Comparison of ENCODE assay signal across 8 mouse cellular contexts in genomic region chr19:40395757-40396661, GRCm38 (mm10).
DNase-seq lines count a peak whose midpoint lies in the region; ATAC-seq and TF ChIP-seq lines count a peak whose summit lies in the region.

No protein-coding gene starts in this region.

- H3K27ac ChIP-seq in forebrain, embryonic 10.5 days, result peak overlapping the region; percentile 48
- no peak overlapping the region for H3K27ac ChIP-seq in forebrain, embryonic 14.5 days (ENCODE audit: low read depth, low read length)
- peak overlapping the region; percentile 17; the same call in 1 of the 2 replicates for H3K27ac ChIP-seq in neural tube, embryonic 11.5 days (ENCODE audit: low read depth, low read length)
- peak overlapping the region; percentile 2; the same call in 1 of the 2 replicates for H3K27ac ChIP-seq in hindbrain, embryonic 16.5 days (ENCODE audit: low read depth, low read length)
- peak overlapping the region; percentile 81 for H3K27ac ChIP-seq in stomach, postnatal 0 days (replicated peaks)

- no peak for ATAC-seq in forebrain, embryonic 14.5 days
- no peak for ATAC-seq in neural tube, embryonic 11.5 days (ENCODE audit: insufficient read depth, low FRiP score, low TSS enrichment)
- peak; percentile 72 for ATAC-seq in hindbrain, embryonic 16.5 days
- ATAC-seq in stomach, postnatal 0 days (ENCODE audit: low FRiP score, low TSS enrichment), result no peak

- TF ChIP-seq EP300 in stomach, postnatal 0 days (optimal IDR thresholded peaks at IDR 0.05), result no peak

- no peak for DNase-seq in forebrain, embryonic 10.5 days (ENCODE audit: extremely low spot score, low spot score)
- DNase-seq in forebrain, embryonic 14.5 days (ENCODE audit: low spot score), result no peak
- DNase-seq in neural tube, embryonic 11.5 days (ENCODE audit: low spot score), result no peak
- DNase-seq in neural tube, embryonic 10.5 days (ENCODE audit: extremely low spot score, low spot score), result no peak
- no peak for DNase-seq in stomach, postnatal 0 days (ENCODE audit: low spot score)
- no peak for DNase-seq in urinary bladder, postnatal 10 days (ENCODE audit: low spot score)
- no peak for DNase-seq in ovary, adult 18-20 months (ENCODE audit: low spot score)

- H3K9me3 ChIP-seq in forebrain, embryonic 10.5 days, result no peaks in the 10 kb centered on the region
- no peaks in the 10 kb centered on the region for H3K9me3 ChIP-seq in forebrain, embryonic 14.5 days (replicated peaks; ENCODE audit: control insufficient read depth, low read length)
- H3K9me3 ChIP-seq in neural tube, embryonic 11.5 days (ENCODE audit: control insufficient read depth, low read length), result no peaks in the 10 kb centered on the region
- H3K9me3 ChIP-seq in hindbrain, embryonic 16.5 days (ENCODE audit: control insufficient read depth, low read length), result no peaks in the 10 kb centered on the region
- H3K9me3 ChIP-seq in stomach, postnatal 0 days (ENCODE audit: control insufficient read depth, low read length), result no peaks in the 10 kb centered on the region

- H3K4me2 ChIP-seq in forebrain, embryonic 14.5 days (ENCODE audit: low read length), result no peak overlapping the region
- H3K4me2 ChIP-seq in neural tube, embryonic 11.5 days (ENCODE audit: low read depth), result no peak overlapping the region
- no peak overlapping the region for H3K4me2 ChIP-seq in hindbrain, embryonic 16.5 days (ENCODE audit: low read length)
- no peak overlapping the region for H3K4me2 ChIP-seq in stomach, postnatal 0 days (replicated peaks; ENCODE audit: low read depth)

- no peak overlapping the region for H3K4me3 ChIP-seq in forebrain, embryonic 10.5 days
- no peak overlapping the region for H3K4me3 ChIP-seq in forebrain, embryonic 14.5 days (ENCODE audit: low read depth, low read length)
- H3K4me3 ChIP-seq in neural tube, embryonic 11.5 days (ENCODE audit: low read depth, low read length), result no peak overlapping the region
- no peak overlapping the region for H3K4me3 ChIP-seq in hindbrain, embryonic 16.5 days (ENCODE audit: low read length)
- no peak overlapping the region for H3K4me3 ChIP-seq in stomach, postnatal 0 days (ENCODE audit: low read depth, low read length)

- no peak for TF ChIP-seq CTCF in stomach, postnatal 0 days (IDR thresholded peaks at IDR 0.05; ENCODE audit: low read depth)

- 74% methylated on average over 14 of the region's 14 CpGs for WGBS in forebrain, embryonic 10.5 days
- 71% methylated on average over 14 of the region's 14 CpGs for WGBS in forebrain, embryonic 14.5 days
- 76% methylated on average over 14 of the region's 14 CpGs for WGBS in neural tube, embryonic 11.5 days
- 59% methylated on average over 14 of the region's 14 CpGs for WGBS in hindbrain, embryonic 16.5 days
- 71% methylated on average over 14 of the region's 14 CpGs for WGBS in stomach, postnatal 0 days

- peaks cover 18% of the 10 kb centered on the region for H3K4me1 ChIP-seq in forebrain, embryonic 10.5 days
- no peaks in the 10 kb centered on the region; the same call in 1 of the 2 replicates for H3K4me1 ChIP-seq in forebrain, embryonic 14.5 days (ENCODE audit: control insufficient read depth, insufficient read depth, low read length)
- no peaks in the 10 kb centered on the region; the same call in 1 of the 2 replicates for H3K4me1 ChIP-seq in neural tube, embryonic 11.5 days (ENCODE audit: control insufficient read depth, insufficient read depth, low read length)
- peaks cover 8% of the 10 kb centered on the region; the same call in 1 of the 2 replicates for H3K4me1 ChIP-seq in hindbrain, embryonic 16.5 days (ENCODE audit: control insufficient read depth, insufficient read depth, low read depth, low read length)
- peaks cover 5% of the 10 kb centered on the region for H3K4me1 ChIP-seq in stomach, postnatal 0 days (replicated peaks; ENCODE audit: control insufficient read depth, insufficient read depth)

- no peak overlapping the region for H3K9ac ChIP-seq in forebrain, embryonic 14.5 days (ENCODE audit: low read length)
- H3K9ac ChIP-seq in neural tube, embryonic 11.5 days (ENCODE audit: low read length), result no peak overlapping the region
- H3K9ac ChIP-seq in hindbrain, embryonic 16.5 days (ENCODE audit: low read depth, low read length), result no peak overlapping the region
- H3K9ac ChIP-seq in stomach, postnatal 0 days (ENCODE audit: low read length), result no peak overlapping the region

- no peaks in the 10 kb centered on the region for H3K36me3 ChIP-seq in forebrain, embryonic 10.5 days (replicated peaks)
- H3K36me3 ChIP-seq in forebrain, embryonic 14.5 days (ENCODE audit: control insufficient read depth, insufficient read depth, low read length), result peaks cover 8% of the 10 kb centered on the region; the same call in 1 of the 2 replicates
- no peaks in the 10 kb centered on the region for H3K36me3 ChIP-seq in neural tube, embryonic 11.5 days (ENCODE audit: control insufficient read depth, insufficient read depth, low read length)
- H3K36me3 ChIP-seq in hindbrain, embryonic 16.5 days (ENCODE audit: control insufficient read depth, insufficient read depth, low read length), result peaks cover 11% of the 10 kb centered on the region
- no peaks in the 10 kb centered on the region; the same call in 1 of the 2 replicates for H3K36me3 ChIP-seq in stomach, postnatal 0 days (ENCODE audit: control insufficient read depth, insufficient read depth, low read length)

- H3K27me3 ChIP-seq in forebrain, embryonic 10.5 days (ENCODE audit: poor library complexity, severe bottlenecking), result no peaks in the 10 kb centered on the region
- no peaks in the 10 kb centered on the region for H3K27me3 ChIP-seq in forebrain, embryonic 14.5 days (replicated peaks; ENCODE audit: control insufficient read depth, insufficient read depth, low read length)
- H3K27me3 ChIP-seq in neural tube, embryonic 11.5 days (ENCODE audit: control insufficient read depth, insufficient read depth, low read length), result no peaks in the 10 kb centered on the region
- H3K27me3 ChIP-seq in hindbrain, embryonic 16.5 days (replicated peaks; ENCODE audit: control insufficient read depth, insufficient read depth, low read length), result no peaks in the 10 kb centered on the region
- no peaks in the 10 kb centered on the region for H3K27me3 ChIP-seq in stomach, postnatal 0 days (ENCODE audit: control insufficient read depth, insufficient read depth, low read length)
